ENCODE assay signal across 25 mouse cellular contexts in genomic region chr15:8940861-8941260, GRCm38 (mm10). TPM values are rescaled to one million over a fixed set of nuclear protein-coding genes. Genes with fewer than 3 reads are reported as not detected.
"Had no signal": no experiment of that assay in that cellular context is flagged by ENCODE, and none has a peak within 500 bp of the region (broad histone marks: within the 10 kb centered on the region; RNA-seq: fewer than 3 reads in every experiment).

No protein-coding gene starts in this region.

- H3K27ac ChIP-seq: heart, embryonic 10.5 days; hindbrain, embryonic 10.5 days; hindbrain, embryonic 12.5 days; hindbrain, embryonic 14.5 days; intestine, embryonic 15.5 days; layer of hippocampus, adult 2 months; left cerebral cortex, adult 2 months; limb, embryonic 10.5 days; limb, embryonic 12.5 days; liver, embryonic 13.5 days; liver, embryonic 15.5 days had no signal

- H3K36me3 ChIP-seq: heart, embryonic 10.5 days; heart, embryonic 12.5 days; hindbrain, embryonic 10.5 days; hindbrain, embryonic 12.5 days; intestine, embryonic 15.5 days; limb, embryonic 10.5 days; limb, embryonic 12.5 days; liver, embryonic 13.5 days; liver, embryonic 15.5 days had no signal

- H3K4me3 ChIP-seq: heart, embryonic 10.5 days; heart, embryonic 12.5 days; hindbrain, embryonic 10.5 days; hindbrain, embryonic 12.5 days; intestine, embryonic 15.5 days; layer of hippocampus, adult 2 months; left cerebral cortex, adult 2 months; limb, embryonic 10.5 days; limb, embryonic 12.5 days; liver, embryonic 13.5 days; liver, embryonic 15.5 days had no signal

- H3K4me2 ChIP-seq: heart, embryonic 12.5 days; hindbrain, embryonic 12.5 days; hindbrain, embryonic 14.5 days; intestine, embryonic 15.5 days; limb, embryonic 12.5 days; liver, embryonic 13.5 days; liver, embryonic 15.5 days had no signal

- H3K9ac ChIP-seq: heart, embryonic 12.5 days; hindbrain, embryonic 12.5 days; hindbrain, embryonic 14.5 days; intestine, embryonic 15.5 days; limb, embryonic 12.5 days; liver, embryonic 13.5 days; liver, embryonic 15.5 days; liver, postnatal 0 days had no signal

- H3K4me1 ChIP-seq: heart, embryonic 10.5 days; heart, embryonic 12.5 days; hindbrain, embryonic 10.5 days; hindbrain, embryonic 12.5 days; intestine, embryonic 15.5 days; limb, embryonic 10.5 days; limb, embryonic 12.5 days; liver, embryonic 13.5 days; liver, embryonic 15.5 days had no signal

- H3K9me3 ChIP-seq: heart, embryonic 10.5 days; heart, embryonic 12.5 days; hindbrain, embryonic 10.5 days; hindbrain, embryonic 12.5 days; intestine, embryonic 15.5 days; limb, embryonic 10.5 days; limb, embryonic 12.5 days; liver, embryonic 13.5 days; liver, embryonic 15.5 days had no signal

- DNase-seq: gastrocnemius, postnatal 14 days; gastrocnemius, postnatal 36 days; heart, postnatal 10 days; heart, postnatal 4 days; kidney, postnatal 10 days; kidney, postnatal 4 days; liver; liver, embryonic 13.5 days; liver, postnatal 0 days had no signal

- ATAC-seq: hindbrain, embryonic 16.5 days; inflammation-experienced regulatory T-cells, adult 6 months; intestine, embryonic 15.5 days; intestine, postnatal 0 days; liver, postnatal 0 days had no signal

- H3K27me3 ChIP-seq: heart, embryonic 12.5 days; hindbrain, embryonic 12.5 days; intestine, embryonic 15.5 days; limb, embryonic 12.5 days; liver, embryonic 13.5 days; liver, embryonic 15.5 days had no signal

RNA-seq across cellular contexts. Expression of gene Ranbp3l, which starts 26.9 kb away (rescaled TPM):
- total RNA-seq: heart, adult 8-10 months; heart, postnatal 10 days; heart, postnatal 25 days; heart, postnatal 4 days had no signal
- polyA plus RNA-seq: limb, embryonic 10.5 days; limb, embryonic 12.5 days had no signal
